Mouse (Mus musculus): ENCODE results near the gene Ugt1a10.

- TF ChIP-seq CTCF (IDR thresholded peaks at IDR 0.05; ENCODE audit: extremely low read depth, insufficient read depth, low read length), result no peak
- TF ChIP-seq POLR2A (IDR thresholded peaks at IDR 0.05; ENCODE audit: extremely low read depth, insufficient read depth, low read length), result no peak
Observed at GRCm38 (mm10) chr1:88211812-88212211, 156.6 kb downstream of the Ugt1a10 start, which contains the start of gene Ugt1a1.
